Mouse (Mus musculus): ENCODE measurements around the gene Rsad1. TPM values are rescaled to one million over a fixed set of nuclear protein-coding genes. Genes with fewer than 3 reads are reported as not detected.

Rsad1 gene
- polyA plus RNA-seq, 1 experiment from 2014 or later = 4.6 TPM

- Histone ChIP-seq H3K4me1 (ENCODE audit: control insufficient read depth, insufficient read depth, low read length) (peaks cover 2% of the 10 kb centered on the region; the same call in 1 of the 2 replicates), H3K9me3 (replicated peaks; ENCODE audit: control insufficient read depth, low read length) (no peaks in the 10 kb centered on the region), H3K27me3 (ENCODE audit: control insufficient read depth, insufficient read depth, low read length) (no peaks in the 10 kb centered on the region), H3K4me3 (ENCODE audit: low read depth, low read length) (0 out of 2 replicates have a peak overlapping the region, but pooled peaks have one; percentile 8), H3K4me2 (peak overlapping the region; percentile 53), H3K36me3 (ENCODE audit: control insufficient read depth, insufficient read depth, low read length) (no peaks in the 10 kb centered on the region), H3K27ac (ENCODE audit: low read depth, low read length) (no peak overlapping the region), H3K9ac (ENCODE audit: low read depth, low read length) (no peak overlapping the region)
- ATAC-seq (replicated peaks; ENCODE audit: insufficient number of reproducible peaks, low FRiP score, low TSS enrichment) = no peak
- 35% methylated on average over 9 of the region's 9 CpGs for WGBS (ENCODE audit: insufficient replicate concordance)
These were observed 5.1 kb downstream of the Rsad1 start for GRCm38 (mm10) chr11:94543932-94544331.

GRCm38 (mm10) chr11:94543344-94543743, 5.7 kb downstream of the Rsad1 start:
- 87% methylated on average over 12 of the region's 12 CpGs for WGBS (ENCODE audit: insufficient replicate concordance)
- no peak overlapping the region for H3K4me3 ChIP-seq (ENCODE audit: low read depth, low read length)
- no peaks in the 10 kb centered on the region for H3K9me3 ChIP-seq (replicated peaks; ENCODE audit: control insufficient read depth, low read length)
- no peak overlapping the region for H3K9ac ChIP-seq (ENCODE audit: low read depth, low read length)
- peaks cover 2% of the 10 kb centered on the region; the same call in 1 of the 2 replicates for H3K4me1 ChIP-seq (ENCODE audit: control insufficient read depth, insufficient read depth, low read length)
- H3K36me3 ChIP-seq (ENCODE audit: control insufficient read depth, insufficient read depth, low read length) = no peaks in the 10 kb centered on the region
- no peak overlapping the region for H3K4me2 ChIP-seq
- H3K27me3 ChIP-seq (ENCODE audit: control insufficient read depth, insufficient read depth, low read length) = no peaks in the 10 kb centered on the region
- ATAC-seq (replicated peaks; ENCODE audit: insufficient number of reproducible peaks, low FRiP score, low TSS enrichment) = no peak
- no peak overlapping the region for H3K27ac ChIP-seq (ENCODE audit: low read depth, low read length)

DNA sequence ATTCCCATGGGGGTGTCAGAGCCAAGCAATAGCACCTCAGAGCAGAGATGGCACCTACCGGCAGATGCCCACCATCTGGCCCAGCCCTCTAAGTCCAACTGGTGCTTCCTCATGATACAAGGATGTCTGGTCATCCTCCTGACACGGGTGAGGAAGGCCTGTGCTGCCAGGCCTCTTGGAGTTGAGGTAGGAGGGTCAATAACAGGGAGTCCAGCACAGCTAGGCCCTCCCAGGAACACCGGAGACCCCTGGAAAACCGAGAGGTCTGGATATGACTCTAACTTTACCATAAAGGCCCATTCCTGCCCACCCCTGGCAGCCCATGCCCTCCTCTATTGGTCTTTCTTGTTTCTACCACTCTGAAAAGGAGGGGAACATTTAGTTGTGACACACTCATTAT, 6.7 kb downstream of the Rsad1 start:
- WGBS (ENCODE audit: insufficient replicate concordance) = 84% methylated on average over 4 of the region's 4 CpGs
- no peak overlapping the region for H3K27ac ChIP-seq (ENCODE audit: low read depth, low read length)

GRCm38 (mm10) chr11:94539761-94540160, 9.3 kb downstream of the Rsad1 start:
- H3K4me1 ChIP-seq (ENCODE audit: control insufficient read depth, insufficient read depth, low read length) = 0 out of 2 replicates have a peak, but pooled peaks cover under 1% of the 10 kb centered on the region
- no peaks in the 10 kb centered on the region for H3K27me3 ChIP-seq (ENCODE audit: control insufficient read depth, insufficient read depth, low read length)
- ATAC-seq (replicated peaks; ENCODE audit: insufficient number of reproducible peaks, low FRiP score, low TSS enrichment) = no peak
- no peak overlapping the region for H3K4me3 ChIP-seq (ENCODE audit: low read depth, low read length)
- WGBS (ENCODE audit: insufficient replicate concordance) = 79% methylated on average over 7 of the region's 7 CpGs
- H3K9me3 ChIP-seq (replicated peaks; ENCODE audit: control insufficient read depth, low read length) = no peaks in the 10 kb centered on the region
- no peak overlapping the region for H3K27ac ChIP-seq (ENCODE audit: low read depth, low read length)
- no peak overlapping the region for H3K9ac ChIP-seq (ENCODE audit: low read depth, low read length)
- H3K36me3 ChIP-seq (ENCODE audit: control insufficient read depth, insufficient read depth, low read length) = no peaks in the 10 kb centered on the region
- no peak overlapping the region for H3K4me2 ChIP-seq

More for the DNA sequence above, 6.7 kb downstream of the Rsad1 start:
- Histone ChIP-seq H3K4me3 (ENCODE audit: low read depth, low read length) (no peak overlapping the region), H3K27me3 (ENCODE audit: control insufficient read depth, insufficient read depth, low read length) (no peaks in the 10 kb centered on the region), H3K9ac (ENCODE audit: low read depth, low read length) (no peak overlapping the region), H3K9me3 (replicated peaks; ENCODE audit: control insufficient read depth, low read length) (no peaks in the 10 kb centered on the region), H3K4me2 (no peak overlapping the region), H3K4me1 (ENCODE audit: control insufficient read depth, insufficient read depth, low read length) (peaks cover 2% of the 10 kb centered on the region; the same call in 1 of the 2 replicates), H3K36me3 (ENCODE audit: control insufficient read depth, insufficient read depth, low read length) (no peaks in the 10 kb centered on the region)
- no peak for ATAC-seq (replicated peaks; ENCODE audit: insufficient number of reproducible peaks, low FRiP score, low TSS enrichment)

DNA sequence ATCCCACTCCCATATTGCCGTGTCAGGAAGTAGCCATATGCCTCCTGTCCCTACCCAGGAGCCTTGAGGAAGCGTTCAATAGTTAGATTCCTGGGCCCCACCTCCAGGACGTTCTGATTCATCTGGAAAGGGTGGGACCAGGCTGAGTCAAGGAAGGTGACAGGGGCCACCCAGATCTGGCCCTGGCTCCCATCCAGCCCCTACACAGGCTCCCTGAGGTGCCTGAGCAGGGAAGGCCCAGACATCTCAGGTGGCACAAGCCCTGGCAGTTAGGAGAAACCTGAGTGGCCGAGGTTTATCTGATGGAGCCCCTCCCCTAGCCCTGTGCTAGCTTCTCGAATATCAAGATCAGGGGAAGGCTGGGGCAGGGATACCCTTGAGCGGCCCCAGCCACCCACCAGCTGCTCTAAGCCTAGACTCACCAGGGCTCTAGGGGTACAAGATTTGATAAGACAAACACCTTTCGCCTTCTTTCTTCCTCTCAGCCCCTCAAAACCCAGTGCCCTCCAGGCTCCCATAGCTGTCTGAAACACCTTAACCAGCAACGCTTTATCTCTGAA, 10.2 kb downstream of the Rsad1 start:
- Histone ChIP-seq H3K9me3 (replicated peaks; ENCODE audit: control insufficient read depth, low read length) (no peaks in the 10 kb centered on the region), H3K4me3 (ENCODE audit: low read depth, low read length) (no peak overlapping the region), H3K27ac (ENCODE audit: low read depth, low read length) (no peak overlapping the region), H3K4me1 (ENCODE audit: control insufficient read depth, insufficient read depth, low read length) (no peaks in the 10 kb centered on the region), H3K4me2 (no peak overlapping the region), H3K9ac (ENCODE audit: low read depth, low read length) (no peak overlapping the region), H3K27me3 (ENCODE audit: control insufficient read depth, insufficient read depth, low read length) (no peaks in the 10 kb centered on the region), H3K36me3 (ENCODE audit: control insufficient read depth, insufficient read depth, low read length) (no peaks in the 10 kb centered on the region)
- no peak for ATAC-seq (replicated peaks; ENCODE audit: insufficient number of reproducible peaks, low FRiP score, low TSS enrichment)
- 47% methylated on average over 8 of the region's 8 CpGs for WGBS (ENCODE audit: insufficient replicate concordance)

DNA sequence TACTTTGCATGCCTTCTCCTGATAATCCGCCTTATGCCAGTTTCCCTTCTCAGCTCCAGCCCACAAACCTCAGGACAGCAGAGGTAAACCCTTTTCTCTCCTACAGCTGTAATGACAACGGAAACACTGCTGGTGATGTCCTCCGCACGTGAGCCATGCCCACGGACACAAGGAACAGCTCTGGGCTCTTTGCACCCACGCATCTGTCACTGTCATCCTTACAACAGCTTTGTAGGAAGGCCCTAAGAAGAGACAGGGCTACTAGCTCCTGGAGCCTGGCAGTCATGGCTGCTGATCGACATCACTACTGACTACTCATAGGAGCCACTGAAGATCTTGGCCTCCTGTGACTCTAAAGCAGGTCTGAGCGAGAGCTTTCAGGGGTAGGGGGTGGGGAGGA, 15.9 kb downstream of the Rsad1 start:
- no peak overlapping the region for H3K27ac ChIP-seq (ENCODE audit: low read depth, low read length)
- no peak for ATAC-seq (replicated peaks; ENCODE audit: insufficient number of reproducible peaks, low FRiP score, low TSS enrichment)
- WGBS (ENCODE audit: insufficient replicate concordance) = 72% methylated on average over 8 of the region's 8 CpGs

DNA sequence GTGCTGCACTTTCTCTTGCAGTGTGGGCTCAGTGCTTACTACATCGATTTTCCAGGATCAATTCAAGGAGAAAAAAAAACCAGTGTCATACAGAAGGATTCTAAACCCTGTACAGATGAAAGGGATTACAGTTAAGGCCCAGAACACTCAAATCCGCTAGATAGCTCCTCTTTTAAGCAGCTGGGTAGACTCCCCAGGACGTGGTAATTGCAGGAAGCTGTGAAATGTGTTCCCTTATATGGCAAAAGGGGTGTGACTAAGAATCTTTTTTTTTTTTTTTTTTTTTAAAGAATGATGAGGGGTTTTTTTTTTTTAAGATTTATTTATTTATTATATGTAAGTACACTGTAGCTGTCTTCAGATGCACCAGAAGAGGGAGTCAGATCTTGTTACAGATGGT, 20.2 kb downstream of the Rsad1 start:
- Histone ChIP-seq H3K27me3 (ENCODE audit: control insufficient read depth, insufficient read depth, low read length) (no peaks in the 10 kb centered on the region), H3K4me1 (ENCODE audit: control insufficient read depth, insufficient read depth, low read length) (peaks cover 4% of the 10 kb centered on the region; the same call in 1 of the 2 replicates), H3K4me2 (no peak overlapping the region), H3K9ac (ENCODE audit: low read depth, low read length) (no peak overlapping the region), H3K4me3 (ENCODE audit: low read depth, low read length) (no peak overlapping the region), H3K9me3 (replicated peaks; ENCODE audit: control insufficient read depth, low read length) (no peaks in the 10 kb centered on the region), H3K36me3 (ENCODE audit: control insufficient read depth, insufficient read depth, low read length) (no peaks in the 10 kb centered on the region), H3K27ac (ENCODE audit: low read depth, low read length) (no peak overlapping the region)
- no peak for ATAC-seq (replicated peaks; ENCODE audit: insufficient number of reproducible peaks, low FRiP score, low TSS enrichment)
- WGBS (ENCODE audit: insufficient replicate concordance) = 50% methylated on average over 3 of the region's 3 CpGs

More for the DNA sequence above, 15.9 kb downstream of the Rsad1 start:
- H3K4me2 ChIP-seq = no peak overlapping the region
- no peaks in the 10 kb centered on the region for H3K27me3 ChIP-seq (ENCODE audit: control insufficient read depth, insufficient read depth, low read length)
- H3K36me3 ChIP-seq (ENCODE audit: control insufficient read depth, insufficient read depth, low read length) = no peaks in the 10 kb centered on the region
- H3K4me3 ChIP-seq (ENCODE audit: low read depth, low read length) = no peak overlapping the region
- no peak overlapping the region for H3K9ac ChIP-seq (ENCODE audit: low read depth, low read length)
- H3K9me3 ChIP-seq (replicated peaks; ENCODE audit: control insufficient read depth, low read length) = no peaks in the 10 kb centered on the region
- no peaks in the 10 kb centered on the region for H3K4me1 ChIP-seq (ENCODE audit: control insufficient read depth, insufficient read depth, low read length)

DNA sequence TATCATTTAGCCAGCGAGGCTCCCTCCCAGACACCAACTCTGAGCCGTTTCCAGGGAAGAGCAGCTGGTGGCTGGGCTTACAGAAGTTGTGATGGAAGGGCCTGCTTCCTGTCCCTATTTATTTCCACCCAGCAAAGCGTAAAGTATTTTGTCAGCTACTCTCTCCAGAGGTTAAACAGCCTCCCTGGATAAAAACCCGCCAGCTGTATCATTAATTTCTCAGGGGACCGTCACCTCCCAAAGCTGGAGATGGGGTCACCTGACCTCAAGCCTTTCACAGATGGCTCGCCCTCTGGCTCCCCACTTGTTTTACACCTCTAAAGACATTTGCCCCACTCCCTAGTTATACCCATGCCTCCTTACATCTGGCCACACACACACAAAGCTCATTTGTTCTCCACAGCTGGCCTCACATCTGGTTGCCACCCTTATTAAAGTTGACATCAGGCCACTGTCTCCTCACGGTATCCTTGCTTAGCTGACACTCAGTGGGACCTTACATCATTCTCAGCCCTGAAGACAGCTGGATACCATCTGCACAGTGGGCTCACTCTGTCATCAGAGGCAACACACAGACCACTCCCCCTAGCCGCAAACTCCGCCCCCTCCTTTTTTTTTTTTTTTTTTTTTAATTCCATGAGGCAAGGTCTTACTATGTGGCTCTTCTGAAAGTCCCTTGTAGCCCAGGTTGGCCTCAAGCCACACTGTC, 22.7 kb downstream of the Rsad1 start:
- no peak overlapping the region for H3K4me2 ChIP-seq
- 59% methylated on average over 9 of the region's 9 CpGs for WGBS (ENCODE audit: insufficient replicate concordance)
- no peak overlapping the region for H3K4me3 ChIP-seq (ENCODE audit: low read depth, low read length)
- no peaks in the 10 kb centered on the region for H3K27me3 ChIP-seq (ENCODE audit: control insufficient read depth, insufficient read depth, low read length)
- no peaks in the 10 kb centered on the region for H3K9me3 ChIP-seq (replicated peaks; ENCODE audit: control insufficient read depth, low read length)
- no peak for ATAC-seq (replicated peaks; ENCODE audit: insufficient number of reproducible peaks, low FRiP score, low TSS enrichment)
- H3K4me1 ChIP-seq (ENCODE audit: control insufficient read depth, insufficient read depth, low read length) = peaks cover 18% of the 10 kb centered on the region
- H3K36me3 ChIP-seq (ENCODE audit: control insufficient read depth, insufficient read depth, low read length) = no peaks in the 10 kb centered on the region
- H3K9ac ChIP-seq (ENCODE audit: low read depth, low read length) = no peak overlapping the region
- H3K27ac ChIP-seq (ENCODE audit: low read depth, low read length) = no peak overlapping the region

Data from heart, embryonic 11.5 days (tissue).